In the genomic region with DNA sequence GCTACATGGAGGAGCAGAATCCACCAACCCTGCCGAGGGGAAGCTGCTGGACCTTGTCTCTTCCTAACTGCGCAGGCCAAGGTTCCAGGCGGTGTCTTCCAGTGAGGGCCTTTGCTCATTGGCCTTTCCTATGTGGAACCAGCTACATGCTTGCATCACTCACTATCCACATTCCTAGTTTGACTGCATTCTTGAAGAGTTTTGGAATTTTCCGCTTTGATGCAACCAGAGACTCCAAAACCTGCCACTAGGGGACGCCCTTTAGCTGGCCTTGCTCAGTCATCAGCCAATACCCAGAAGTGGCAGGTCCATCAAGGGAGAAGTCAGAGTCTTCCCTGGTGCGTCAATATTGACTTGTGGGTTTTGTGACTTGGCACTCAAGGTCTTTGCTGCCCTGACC, we compare ENCODE assay signal across 8 mouse cellular contexts.
DNase-seq lines count a peak whose midpoint lies in the region; ATAC-seq and TF ChIP-seq lines count a peak whose summit lies in the region.

No protein-coding gene starts in this region.

- H3K36me3 ChIP-seq in midbrain, embryonic 11.5 days (ENCODE audit: control insufficient read depth, insufficient read depth, low read length) = no peaks in the 10 kb centered on the region
- H3K36me3 ChIP-seq in midbrain, embryonic 16.5 days (ENCODE audit: control insufficient read depth, insufficient read depth, low read length) = no peaks in the 10 kb centered on the region
- no peaks in the 10 kb centered on the region for H3K36me3 ChIP-seq in kidney, embryonic 15.5 days
- no peaks in the 10 kb centered on the region for H3K36me3 ChIP-seq in liver, adult 2 months (ENCODE audit: control insufficient read depth, insufficient read depth, low read length)
- no peaks in the 10 kb centered on the region for H3K36me3 ChIP-seq in thymus, adult 2 months (ENCODE audit: control insufficient read depth, insufficient read depth, low read length)

- no peak overlapping the region for H3K9ac ChIP-seq in midbrain, embryonic 11.5 days (ENCODE audit: low read length)
- H3K9ac ChIP-seq in midbrain, embryonic 16.5 days (ENCODE audit: low read depth, low read length) = no peak overlapping the region
- no peak overlapping the region for H3K9ac ChIP-seq in kidney, embryonic 15.5 days
- no peak overlapping the region for H3K9ac ChIP-seq in liver, adult 2 months (ENCODE audit: low read depth, low read length)

- peak; percentile 88 for TF ChIP-seq CTCF in liver, adult 2 months (IDR thresholded peaks at IDR 0.05; ENCODE audit: low read depth, low read length)
- TF ChIP-seq CTCF in thymus, adult 2 months (IDR thresholded peaks at IDR 0.05; ENCODE audit: borderline replicate concordance, control insufficient read depth, extremely low read depth, insufficient read depth, low read length, poor library complexity) = peak; percentile 62; the same call in 1 of the 2 replicates

- ATAC-seq in midbrain, embryonic 11.5 days (ENCODE audit: low FRiP score) = peak; percentile 42; the same call in 1 of the 2 replicates
- ATAC-seq in midbrain, embryonic 16.5 days = no peak
- ATAC-seq in kidney, embryonic 15.5 days (replicated peaks; ENCODE audit: low FRiP score) = peak; percentile 49; the same call in 1 of the 2 replicates

- no peak for TF ChIP-seq POLR2A in liver, adult 2 months (IDR thresholded peaks at IDR 0.05; ENCODE audit: extremely low read depth, insufficient read depth, low read length)
- no peak for TF ChIP-seq POLR2A in thymus, adult 2 months (IDR thresholded peaks at IDR 0.05; ENCODE audit: control insufficient read depth, extremely low read depth, insufficient read depth, low read length, poor library complexity)

- peak; percentile 97 for DNase-seq in midbrain, embryonic 11.5 days (ENCODE audit: low spot score, missing footprints)
- peak; percentile 88 to 92 for DNase-seq in cerebellum, postnatal 25 days
- DNase-seq in gastrocnemius, postnatal 10 days = peak; percentile 85
- peak; percentile 72 for DNase-seq in liver, adult 2 months (ENCODE audit: extremely low read depth, low read depth, low spot score)
- DNase-seq in ovary, adult 18-20 months (ENCODE audit: low spot score) = peak; percentile 32
- peak; percentile 63 for DNase-seq in thymus, adult 2 months

- no peak overlapping the region for H3K4me2 ChIP-seq in midbrain, embryonic 11.5 days
- H3K4me2 ChIP-seq in midbrain, embryonic 16.5 days (ENCODE audit: low read length) = no peak overlapping the region
- no peak overlapping the region for H3K4me2 ChIP-seq in kidney, embryonic 15.5 days

- H3K4me3 ChIP-seq in midbrain, embryonic 11.5 days (ENCODE audit: low read depth, low read length) = no peak overlapping the region
- no peak overlapping the region for H3K4me3 ChIP-seq in midbrain, embryonic 16.5 days (ENCODE audit: low read depth, low read length)
- no peak overlapping the region for H3K4me3 ChIP-seq in kidney, embryonic 15.5 days (replicated peaks)
- no peak overlapping the region for H3K4me3 ChIP-seq in liver, adult 2 months (ENCODE audit: insufficient read depth, low read depth, low read length)
- H3K4me3 ChIP-seq in thymus, adult 2 months (ENCODE audit: control insufficient read depth, insufficient read depth, low read length) = no peak overlapping the region

- H3K79me2 ChIP-seq in liver, adult 2 months (ENCODE audit: control insufficient read depth, insufficient read depth, low read length) = no peaks in the 10 kb centered on the region

- H3K27ac ChIP-seq in midbrain, embryonic 11.5 days (ENCODE audit: low read depth, low read length) = no peak overlapping the region
- H3K27ac ChIP-seq in midbrain, embryonic 16.5 days (ENCODE audit: low read length) = no peak overlapping the region
- no peak overlapping the region for H3K27ac ChIP-seq in kidney, embryonic 15.5 days
- H3K27ac ChIP-seq in liver, adult 2 months (replicated peaks; ENCODE audit: insufficient read depth, low read depth, low read length) = no peak overlapping the region
- no peak overlapping the region for H3K27ac ChIP-seq in thymus, adult 2 months (ENCODE audit: control insufficient read depth, insufficient read depth, low read length)

- no peaks in the 10 kb centered on the region for H3K9me3 ChIP-seq in midbrain, embryonic 11.5 days (ENCODE audit: control insufficient read depth, low read length)
- no peaks in the 10 kb centered on the region for H3K9me3 ChIP-seq in midbrain, embryonic 16.5 days (replicated peaks; ENCODE audit: control insufficient read depth, low read length, poor library complexity, severe bottlenecking)
- no peaks in the 10 kb centered on the region for H3K9me3 ChIP-seq in kidney, embryonic 15.5 days (replicated peaks)

- H3K27me3 ChIP-seq in midbrain, embryonic 11.5 days (ENCODE audit: control insufficient read depth, insufficient read depth, low read length) = no peaks in the 10 kb centered on the region
- no peaks in the 10 kb centered on the region for H3K27me3 ChIP-seq in midbrain, embryonic 16.5 days (ENCODE audit: control insufficient read depth, insufficient read depth, low read depth, low read length)
- H3K27me3 ChIP-seq in kidney, embryonic 15.5 days = no peaks in the 10 kb centered on the region
- H3K27me3 ChIP-seq in liver, adult 2 months (ENCODE audit: control insufficient read depth, insufficient read depth, low read length) = no peaks in the 10 kb centered on the region
- no peaks in the 10 kb centered on the region for H3K27me3 ChIP-seq in thymus, adult 2 months (ENCODE audit: control insufficient read depth, insufficient read depth, low read length)

- WGBS in midbrain, embryonic 11.5 days = 21% methylated on average over 6 of the region's 6 CpGs
- 21% methylated on average over 6 of the region's 6 CpGs for WGBS in midbrain, embryonic 16.5 days
- 13% methylated on average over 6 of the region's 6 CpGs for WGBS in kidney, embryonic 15.5 days
- WGBS in liver, adult 2 months = 12% methylated on average over 6 of the region's 6 CpGs
- WGBS in thymus, adult 2 months = 38% methylated on average over 6 of the region's 6 CpGs

- H3K4me1 ChIP-seq in midbrain, embryonic 11.5 days (ENCODE audit: control insufficient read depth, insufficient read depth, low read length) = no peaks in the 10 kb centered on the region
- no peaks in the 10 kb centered on the region for H3K4me1 ChIP-seq in midbrain, embryonic 16.5 days (ENCODE audit: control insufficient read depth, insufficient read depth, low read length)
- peaks cover 8% of the 10 kb centered on the region; the same call in 1 of the 2 replicates for H3K4me1 ChIP-seq in kidney, embryonic 15.5 days
- no peaks in the 10 kb centered on the region for H3K4me1 ChIP-seq in liver, adult 2 months (ENCODE audit: control insufficient read depth, insufficient read depth, low read length)
- H3K4me1 ChIP-seq in thymus, adult 2 months (replicated peaks; ENCODE audit: control insufficient read depth, insufficient read depth, low read length) = no peaks in the 10 kb centered on the region

Comparison
In these comparisons a context has a peak if more than half of its experiments do, and no peak if none do; other contexts are left out.
1. DNase-seq: peak in every context shown above with its lines; median percentile 97 in midbrain, embryonic 11.5 days; 90 in cerebellum, postnatal 25 days; 85 in gastrocnemius, postnatal 10 days; 72 in liver, adult 2 months; 63 in thymus, adult 2 months; 32 in ovary, adult 18-20 months.